Mouse (Mus musculus) cerebellum, adult 9-11 months (tissue): ENCODE data around the gene Teddm2.
A peak's percentile ranks its signal among the peaks of the same experiment; 100 is the strongest.

Experiments used
- DNase-seq: peaks from one replicate; pipeline ENCODE4 v3.0.0; 2022

The Teddm2 gene

DNA sequence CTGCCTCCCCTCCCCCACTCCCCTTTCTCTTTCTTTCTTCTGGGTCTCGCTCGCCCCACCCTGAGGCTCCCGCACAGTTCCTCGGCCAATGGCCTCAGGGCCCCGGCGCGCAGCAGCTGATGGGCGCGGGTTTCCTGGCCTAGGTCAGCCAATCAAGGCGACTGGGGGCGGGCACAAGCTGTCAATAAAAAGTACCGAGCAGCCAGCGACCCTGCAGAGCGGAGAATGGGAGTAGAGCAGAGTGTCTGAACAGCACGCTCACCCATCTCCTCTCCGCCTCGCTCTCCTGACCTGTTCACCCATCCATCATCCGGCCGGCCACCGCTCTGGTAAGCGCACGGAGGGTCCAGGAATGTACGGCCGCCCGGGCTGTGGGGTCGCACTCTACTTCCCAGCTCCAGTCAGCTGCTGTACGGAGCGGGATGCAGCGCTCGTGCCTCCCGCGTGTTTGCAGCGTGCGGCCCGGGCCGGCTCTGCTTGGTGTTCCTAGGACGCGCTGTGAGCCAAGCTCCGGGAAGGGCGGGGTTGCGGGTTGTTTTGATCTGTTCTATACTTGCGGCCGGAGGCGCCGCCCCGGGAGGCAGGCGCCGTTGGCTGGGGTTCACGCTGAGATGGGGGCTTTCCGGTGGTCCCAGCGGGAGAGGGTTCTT is at the start of gene Teddm2, which contains the start of gene Glul:
Gene Teddm2 (minus strand): TSS at position 498 of the 650 bp plus-strand sequence.
Gene Glul (plus strand): TSS at position 214 of the 650 bp plus-strand sequence.
- DNase-seq = peak; percentile 96

DNA sequence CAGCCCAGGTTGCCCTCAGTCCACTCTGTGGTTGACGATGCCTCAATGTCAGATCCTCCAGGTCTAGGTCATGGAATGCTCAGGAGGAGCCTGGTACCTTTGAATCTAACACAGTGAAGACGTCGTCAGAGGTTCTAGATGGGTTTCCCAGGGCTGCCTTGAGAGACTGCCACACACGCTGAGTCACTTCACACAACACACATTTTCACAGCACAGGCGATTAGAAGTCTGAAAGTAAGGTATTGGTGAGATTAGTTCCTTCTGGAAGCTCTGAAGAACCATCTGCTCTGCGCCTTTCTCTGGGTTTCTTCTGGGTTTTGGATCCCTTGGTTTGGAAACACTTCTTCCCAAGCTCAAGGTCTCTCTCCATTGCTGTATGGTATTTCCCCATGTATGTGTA is 47.8 kb upstream of the Teddm2 start:
- DNase-seq = no peak

DNA sequence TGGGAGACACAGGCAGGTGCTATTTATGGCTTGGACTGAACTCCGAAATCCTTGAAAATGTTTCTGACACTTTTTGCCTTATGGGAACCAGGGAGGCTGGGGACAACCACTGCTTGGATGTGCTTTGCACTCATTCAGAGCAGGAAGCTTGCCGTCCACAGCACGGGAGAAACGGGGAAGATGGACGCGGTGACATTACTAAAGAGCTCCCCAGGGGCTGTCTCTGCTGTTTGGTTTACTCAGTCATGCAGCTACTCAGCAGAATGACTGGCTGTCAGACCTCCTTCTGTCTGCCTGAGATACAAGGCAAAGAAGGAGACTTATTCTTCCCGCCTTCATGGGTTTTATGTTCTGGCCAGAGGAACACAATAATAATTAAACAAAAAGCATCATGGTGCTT is 46.9 kb upstream of the Teddm2 start:
- no peak for DNase-seq

DNA sequence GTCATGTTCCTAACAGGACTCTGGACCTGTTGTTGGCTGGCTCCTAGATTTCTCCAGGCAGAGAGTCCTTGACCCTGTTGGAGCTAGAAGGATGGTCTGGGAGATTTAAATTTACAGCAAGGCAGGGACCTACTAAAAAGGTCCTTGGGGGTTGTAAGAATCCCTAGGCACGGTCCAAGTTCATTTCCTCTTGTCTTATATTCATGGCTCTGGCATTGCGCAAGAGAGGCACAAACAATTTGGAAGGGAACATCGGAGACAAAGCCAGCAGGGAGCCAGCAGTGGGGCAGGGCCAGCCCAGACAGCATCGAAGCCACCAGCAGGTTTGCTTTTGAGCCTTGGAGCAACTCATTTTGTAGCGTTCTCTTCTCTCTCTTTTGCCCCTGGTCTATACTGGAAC is 45.2 kb upstream of the Teddm2 start:
- DNase-seq = no peak

DNA sequence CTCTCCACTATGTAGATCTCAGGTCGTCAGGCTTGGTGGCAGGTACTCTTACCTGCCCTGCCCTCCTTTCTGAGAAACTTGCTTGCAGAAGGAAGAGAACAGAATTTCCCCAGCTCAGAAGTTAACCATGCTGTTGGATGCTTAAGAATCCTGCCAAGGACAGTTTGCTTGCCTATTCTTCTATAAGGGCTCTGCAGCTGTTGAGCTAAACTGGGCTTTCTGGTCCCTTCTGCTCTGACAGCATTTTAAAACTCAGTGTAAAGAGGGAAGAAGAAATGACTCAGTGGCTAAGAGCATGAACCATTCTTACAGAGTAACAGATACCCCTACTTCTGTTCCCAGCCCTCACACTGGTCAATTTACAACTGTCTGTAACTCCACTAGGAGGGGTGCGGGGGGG is 41.0 kb upstream of the Teddm2 start:
- no peak for DNase-seq

DNA sequence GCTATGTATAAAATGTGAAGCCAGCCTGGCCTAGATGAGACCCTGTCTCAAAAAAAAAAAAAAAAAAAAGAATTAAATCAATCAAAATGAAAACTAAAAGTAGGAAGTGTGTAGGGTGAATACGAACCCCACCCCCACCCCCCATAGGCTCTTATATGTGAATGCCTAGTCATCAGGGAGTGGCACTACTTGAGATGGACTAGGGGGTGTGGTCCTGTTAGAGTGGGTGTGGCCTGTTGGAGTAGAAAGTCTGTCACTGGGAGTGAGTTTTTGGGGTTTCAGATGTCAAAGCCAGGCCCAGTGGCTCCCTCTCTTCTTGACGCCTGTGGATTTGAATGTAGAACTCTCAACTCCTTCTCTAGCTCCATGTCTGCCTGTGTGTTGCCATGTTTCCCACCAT is 37.0 kb upstream of the Teddm2 start:
- DNase-seq = no peak

DNA sequence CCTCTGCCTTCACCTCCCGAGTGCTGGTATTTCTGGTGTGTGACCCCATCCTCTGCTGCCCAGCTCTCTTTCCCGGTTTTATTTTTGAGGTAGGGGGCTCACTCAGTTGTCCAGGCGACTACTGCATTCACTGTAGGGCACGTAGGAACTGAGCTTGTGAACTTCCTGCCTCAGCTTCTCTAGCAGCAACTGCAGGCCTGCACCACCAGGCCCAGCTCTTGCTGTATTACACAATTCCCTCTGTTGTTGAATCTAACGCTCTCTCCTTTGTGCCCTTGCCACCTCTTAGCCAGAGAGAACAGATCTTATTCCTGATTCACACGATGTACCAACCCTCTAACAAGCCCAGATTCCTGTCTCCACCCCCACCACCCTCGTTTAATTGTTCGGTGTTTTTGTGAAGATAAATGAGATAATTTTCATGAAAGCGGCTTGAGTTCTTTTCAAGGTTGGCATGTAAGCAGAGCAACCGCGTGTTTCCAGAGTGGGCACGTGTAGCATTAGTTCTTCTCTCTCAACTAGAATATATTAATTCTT is 35.9 kb upstream of the Teddm2 start:
- DNase-seq = no peak

DNA sequence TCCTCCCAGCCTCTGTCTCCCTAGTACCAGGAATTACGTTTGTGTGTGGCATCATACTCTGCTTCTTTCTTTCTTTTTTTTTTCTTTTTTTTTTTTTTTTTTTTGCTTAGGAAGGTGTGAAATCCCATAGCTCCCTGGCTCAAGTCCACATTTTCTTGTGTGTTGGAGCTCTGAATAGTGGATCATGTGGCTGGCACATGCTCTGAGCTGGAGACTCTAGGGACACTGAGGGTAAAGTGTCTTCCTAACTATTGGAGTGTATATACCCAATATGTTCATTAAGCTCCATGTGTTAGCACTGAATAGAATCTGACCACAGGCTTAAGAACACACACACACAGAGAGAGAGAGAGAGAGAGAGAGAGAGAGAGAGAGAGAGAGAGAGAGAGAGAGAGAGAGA is 33.7 kb upstream of the Teddm2 start:
- DNase-seq = no peak

DNA sequence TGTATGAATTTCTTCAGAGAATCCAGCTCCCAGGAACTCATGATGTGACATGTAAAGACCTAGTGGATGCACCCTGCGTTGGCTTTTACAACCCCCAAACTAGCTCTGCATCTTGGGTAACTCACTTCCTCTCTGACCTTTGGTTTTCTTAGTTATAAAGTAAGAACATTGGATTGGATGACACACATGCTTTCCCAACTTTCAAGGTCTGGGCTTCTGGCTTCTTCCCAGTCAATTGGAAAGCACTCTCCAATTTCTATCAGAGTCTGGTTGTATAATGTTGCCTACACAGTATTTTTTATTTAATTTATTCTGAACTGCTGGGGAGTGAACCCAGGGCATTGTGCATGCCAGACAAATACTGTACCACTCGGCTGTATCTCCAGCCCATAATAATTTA is 30.4 kb upstream of the Teddm2 start:
- DNase-seq = no peak

DNA sequence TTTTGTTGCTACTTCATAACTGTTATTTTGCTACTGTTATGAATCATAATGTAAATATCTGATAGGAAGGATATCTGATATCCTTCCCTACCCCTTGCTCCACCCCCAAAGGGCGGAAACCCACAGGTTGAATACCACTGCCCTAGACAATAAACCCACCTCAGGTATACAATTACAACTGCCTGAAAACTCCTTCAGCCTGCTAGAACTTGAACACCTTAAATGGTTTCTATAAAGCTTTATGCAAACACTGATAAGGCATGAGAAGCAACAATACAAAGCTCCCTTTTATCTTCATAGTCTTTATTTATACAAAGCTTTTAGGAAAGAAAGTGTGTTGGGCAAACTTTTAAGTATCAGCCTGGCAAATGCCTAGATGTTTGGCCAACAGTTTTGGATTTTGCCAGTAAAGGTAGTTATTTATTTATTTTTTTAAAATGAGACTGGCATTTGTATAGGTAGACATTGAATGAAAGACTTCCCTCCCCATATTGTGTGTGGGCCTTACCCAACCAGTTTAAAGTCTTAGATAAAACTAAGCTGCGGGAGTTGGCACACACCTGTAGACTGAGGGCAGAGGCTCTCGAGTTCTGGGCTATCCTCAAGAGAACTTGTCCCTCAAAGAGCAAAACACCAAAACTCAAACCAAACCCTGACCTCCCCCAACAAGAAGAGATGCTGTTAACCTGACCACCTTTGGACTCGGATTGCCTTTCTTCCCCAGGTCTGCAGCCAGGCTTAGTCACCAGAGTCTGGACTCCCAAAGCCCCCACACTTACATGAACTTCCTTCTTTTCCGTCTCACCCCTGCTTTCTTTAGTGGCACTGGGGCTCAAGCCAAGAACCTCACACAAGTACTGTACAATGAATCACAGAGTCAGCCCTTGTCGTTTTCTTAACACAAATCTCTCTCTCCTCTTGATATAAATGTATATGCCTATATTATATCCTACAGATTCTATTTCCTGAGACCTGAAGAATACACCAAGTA is 24.7 kb upstream of the Teddm2 start:
- no peak for DNase-seq

DNA sequence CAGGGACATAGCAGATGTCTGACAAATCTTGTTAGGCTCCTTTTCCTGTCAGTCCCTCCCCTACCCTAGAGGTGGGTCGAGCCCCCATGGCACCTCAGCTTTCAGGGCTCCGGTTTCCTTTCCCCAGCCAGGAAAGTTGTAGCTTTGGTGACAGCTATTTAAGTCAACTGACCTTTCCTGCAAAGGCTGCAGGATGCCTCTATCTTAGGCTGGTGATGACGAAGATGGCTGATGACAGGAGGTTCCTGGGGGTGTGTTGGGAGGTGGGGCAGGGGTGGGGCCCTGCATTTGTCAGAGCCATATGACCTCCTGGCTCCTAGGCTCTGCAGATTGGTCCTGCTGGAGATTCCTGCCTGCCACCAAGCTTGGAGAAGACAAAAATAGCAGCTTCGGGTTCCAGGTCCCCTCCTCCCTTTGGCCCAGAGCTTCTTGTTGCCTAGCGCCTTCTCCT is 22.6 kb upstream of the Teddm2 start:
- DNase-seq = no peak

DNA sequence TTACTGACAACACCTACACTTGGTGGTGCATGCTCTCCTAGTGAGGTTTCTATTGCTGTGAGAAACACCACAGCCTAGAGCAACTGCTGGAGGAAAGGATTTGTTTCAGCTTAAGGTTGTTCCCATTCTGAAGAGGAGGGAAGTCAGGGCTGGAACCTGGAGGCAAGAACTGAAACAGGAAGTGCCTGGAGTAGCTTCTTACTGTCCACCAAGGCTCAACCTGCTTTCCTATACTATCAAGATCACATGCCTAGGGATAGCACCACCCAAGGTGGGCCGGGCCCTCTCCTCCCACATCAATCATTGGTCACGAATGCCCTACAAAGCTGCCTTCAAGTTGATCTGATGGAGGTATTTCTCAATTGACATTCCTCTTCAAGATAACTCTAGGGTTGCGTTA is 21.6 kb upstream of the Teddm2 start:
- no peak for DNase-seq

DNA sequence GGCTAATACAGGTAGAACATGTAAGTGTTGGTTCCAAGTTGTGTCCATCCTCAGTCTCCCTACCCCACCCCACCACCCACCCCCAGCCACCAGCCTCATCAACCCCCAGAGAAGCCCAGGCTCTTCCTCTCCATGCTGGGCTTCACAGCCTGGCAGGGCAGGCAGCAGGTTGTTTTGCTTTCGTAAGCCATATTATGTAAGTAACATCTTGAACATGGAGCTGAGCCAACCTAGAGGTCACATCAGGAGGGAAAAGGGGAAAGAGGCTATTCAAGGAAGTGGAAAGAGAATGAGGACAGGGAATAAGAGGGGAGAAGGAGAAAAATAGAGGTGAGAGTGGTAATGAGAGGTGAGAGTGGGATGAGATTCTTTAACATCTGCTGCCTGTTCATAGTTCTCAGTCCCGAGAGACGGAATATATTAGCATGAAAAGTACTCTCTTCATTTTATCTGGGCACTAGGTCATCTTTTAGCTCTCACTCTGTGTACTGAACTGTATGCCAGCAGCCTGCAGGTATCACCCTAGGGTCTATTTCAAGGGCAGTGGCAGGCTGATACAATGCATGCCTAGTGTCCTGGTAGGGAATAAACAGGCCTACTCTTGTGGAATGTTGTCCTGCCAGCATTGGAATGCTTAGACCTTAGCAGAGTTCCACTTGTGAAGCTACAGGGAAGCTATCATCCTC is 18.6 kb upstream of the Teddm2 start:
- no peak for DNase-seq

DNA sequence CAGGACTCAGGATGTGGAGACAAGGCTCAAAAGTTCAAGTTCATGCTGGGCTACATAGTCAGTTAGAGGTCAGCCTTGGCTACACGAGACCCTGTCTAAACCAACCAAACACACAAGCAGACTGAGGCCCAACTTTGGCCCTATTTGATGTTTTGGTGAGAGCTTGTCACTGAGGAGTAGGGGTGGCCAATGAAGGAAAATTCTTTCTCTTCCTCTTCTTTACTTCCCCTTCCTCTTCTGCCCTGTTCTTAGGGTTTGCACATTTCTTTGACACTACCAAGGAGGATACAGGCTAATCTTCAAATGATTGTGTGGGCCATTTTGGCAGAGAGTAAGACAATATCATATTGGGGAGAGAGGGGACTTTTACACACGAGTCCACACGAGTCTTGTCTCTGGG is 13.8 kb upstream of the Teddm2 start:
- DNase-seq = no peak

DNA sequence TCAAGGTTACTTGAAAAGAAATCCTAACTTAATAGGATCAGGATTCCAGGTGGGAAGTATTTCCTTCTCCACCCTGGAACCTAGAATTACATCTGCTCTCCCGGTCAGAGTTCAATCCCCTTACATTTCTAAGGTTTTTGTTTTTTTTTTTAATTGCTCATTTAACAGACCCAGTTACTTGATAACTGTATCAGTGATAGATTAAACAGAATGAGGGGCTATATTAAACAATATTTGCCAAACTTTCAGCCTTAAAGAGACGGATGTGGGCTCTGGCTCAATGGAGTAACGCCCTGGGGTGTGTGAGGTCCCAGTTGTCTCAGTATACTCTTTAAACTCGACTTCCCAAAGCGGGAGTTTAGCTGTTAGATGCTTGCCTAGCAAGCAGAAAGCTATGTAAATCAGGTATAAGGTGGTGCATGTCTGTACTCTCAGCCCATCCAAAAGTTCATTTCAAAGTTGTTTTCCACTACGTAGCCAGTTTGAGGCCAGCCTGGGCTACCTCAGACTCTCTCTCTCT is 11.3 kb upstream of the Teddm2 start:
- DNase-seq = no peak

DNA sequence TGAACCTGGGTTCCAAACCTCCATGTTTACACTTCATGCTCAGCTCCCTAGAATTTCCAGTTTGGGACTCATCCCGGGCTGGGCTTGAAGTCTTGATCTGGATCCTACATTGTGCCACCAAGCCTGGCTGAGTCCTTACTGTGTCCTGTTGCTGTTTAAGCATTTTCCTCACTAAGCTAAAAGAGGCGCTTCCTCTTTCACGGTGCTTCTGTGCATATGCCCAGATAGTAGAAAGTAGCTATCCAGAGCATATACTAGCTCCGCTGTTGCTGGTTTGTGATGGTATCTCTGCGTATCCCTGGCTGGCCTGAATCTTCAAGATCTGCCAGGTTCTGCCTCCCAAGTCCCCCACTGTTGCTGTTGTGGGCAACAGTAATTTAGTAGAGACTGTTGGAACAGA is 10.4 kb upstream of the Teddm2 start:
- DNase-seq = no peak

DNA sequence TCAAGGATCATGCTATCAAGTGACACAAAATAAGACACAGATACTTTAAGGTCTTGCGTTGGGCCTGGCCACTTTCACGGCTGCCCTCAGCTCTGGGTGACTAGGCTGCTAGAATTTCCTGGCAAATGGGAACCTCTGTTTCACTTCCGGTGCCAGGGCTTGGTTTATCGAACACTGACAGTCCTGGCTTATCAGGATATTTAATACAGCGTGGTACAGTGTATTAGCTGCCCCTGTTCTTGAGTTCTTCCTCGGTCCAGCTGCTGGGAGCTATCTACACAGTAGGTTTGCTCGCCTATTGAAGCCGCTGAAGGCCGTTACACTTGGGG is 9.9 kb upstream of the Teddm2 start:
- no peak for DNase-seq

DNA sequence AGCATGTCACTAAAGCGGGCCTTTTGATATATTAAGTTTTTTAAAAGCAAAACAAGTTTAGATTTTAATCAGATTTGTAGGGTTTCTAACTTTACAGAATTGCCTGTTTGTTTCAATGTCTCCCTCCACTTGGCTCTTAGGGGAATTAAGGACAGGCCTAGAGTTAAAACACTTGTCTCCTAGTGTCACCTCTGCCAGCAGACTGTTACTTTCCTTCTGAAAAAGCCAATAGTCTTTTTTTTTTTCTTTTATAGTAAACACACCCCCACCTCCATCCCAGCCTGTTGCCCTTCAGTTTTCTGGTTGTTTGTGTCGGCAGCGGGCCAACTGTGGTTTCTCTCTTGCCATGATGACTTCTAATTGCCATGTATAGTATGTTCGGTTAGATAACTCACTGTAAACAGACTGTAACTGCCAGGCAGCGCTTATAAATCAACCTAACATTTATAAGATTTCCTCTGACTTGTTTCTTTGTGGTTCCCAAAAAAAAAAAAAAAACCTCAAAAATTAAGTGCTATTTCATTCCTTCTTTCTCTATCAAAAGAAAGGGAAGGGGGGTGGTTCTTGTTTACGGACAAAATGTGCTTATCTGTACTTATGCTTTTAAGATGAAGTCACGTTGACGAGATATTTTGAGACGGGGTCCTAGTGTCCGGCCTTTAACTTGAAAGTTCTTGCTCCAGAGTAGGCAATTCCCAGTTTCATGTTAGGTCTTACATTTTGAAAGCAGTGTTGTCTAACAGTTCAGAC is 9.4 kb upstream of the Teddm2 start:
- no peak for DNase-seq

DNA sequence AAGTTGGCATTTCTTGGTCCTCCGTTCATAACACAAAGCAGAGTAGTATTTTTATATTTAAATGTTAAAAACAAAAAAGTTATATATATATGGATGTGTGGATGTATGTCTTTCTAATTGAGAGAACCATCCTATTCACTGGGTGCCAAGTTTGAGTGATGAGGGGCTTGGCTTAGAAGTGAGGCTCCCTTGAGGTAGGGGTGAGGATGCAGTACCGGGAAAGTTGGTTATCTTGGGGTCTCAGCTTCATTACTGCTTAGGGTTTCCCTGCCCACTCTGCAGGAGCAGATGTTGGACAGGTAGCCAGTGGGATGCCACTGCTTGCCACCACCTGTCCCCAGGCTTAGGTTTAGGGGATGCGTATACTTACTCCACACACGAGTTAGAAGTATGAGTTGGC is 8.7 kb upstream of the Teddm2 start:
- no peak for DNase-seq

DNA sequence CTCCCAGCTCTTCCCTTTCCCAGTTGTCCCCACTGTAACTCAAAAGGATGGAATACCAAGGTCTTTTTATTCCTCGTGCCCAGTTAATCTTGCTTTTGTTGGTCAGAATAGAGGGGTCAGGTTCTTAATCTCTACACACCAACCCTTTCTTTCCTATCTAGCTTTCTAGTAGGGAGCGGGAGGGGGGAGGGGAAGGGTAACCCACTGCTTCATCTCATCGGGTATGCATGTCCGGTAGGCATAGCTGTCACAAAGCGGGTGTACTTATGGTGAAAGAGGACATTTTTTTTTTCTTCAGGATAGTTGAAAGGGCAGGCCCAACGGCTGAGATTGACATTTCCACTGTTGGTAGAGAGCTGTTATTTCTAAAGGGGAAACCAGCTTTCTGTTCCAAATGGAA is 8.2 kb upstream of the Teddm2 start:
- DNase-seq = no peak

DNA sequence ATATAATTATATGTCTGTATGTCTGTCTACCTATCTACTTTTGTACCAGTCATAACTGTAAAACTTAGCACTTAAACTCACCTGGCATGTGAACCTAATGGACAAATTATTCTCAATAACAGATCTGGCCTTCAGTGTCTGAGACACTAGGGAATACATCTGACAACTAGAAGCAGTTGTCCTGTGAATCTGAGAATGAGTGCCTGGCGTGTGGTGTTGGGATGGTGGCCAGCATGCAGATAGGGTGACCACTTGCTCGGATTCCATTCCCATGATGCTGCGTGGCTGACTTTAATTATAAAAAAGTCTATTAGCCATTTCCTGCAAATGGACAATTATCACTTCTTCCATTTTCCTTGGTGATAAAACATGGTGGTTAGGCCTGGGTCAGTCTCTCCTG is 5.9 kb upstream of the Teddm2 start:
- DNase-seq = no peak

DNA sequence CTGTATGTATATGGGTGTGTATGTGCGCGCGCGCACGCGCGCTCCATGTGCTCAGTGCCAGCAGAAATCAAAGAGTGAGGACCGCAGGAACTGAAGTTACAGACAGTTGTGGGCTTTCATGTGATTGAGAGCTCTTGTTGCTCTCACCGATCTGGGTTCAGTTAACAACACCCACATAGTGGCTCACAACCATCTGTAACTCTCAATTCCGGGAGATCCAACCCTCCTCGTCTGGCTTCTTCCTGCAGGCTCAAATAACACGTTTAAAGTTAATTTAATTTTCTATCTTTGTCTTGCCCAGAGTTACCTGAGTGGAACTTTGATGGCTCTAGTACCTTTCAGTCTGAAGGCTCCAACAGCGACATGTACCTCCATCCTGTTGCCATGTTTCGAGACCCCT is 4.2 kb upstream of the Teddm2 start:
- no peak for DNase-seq

DNA sequence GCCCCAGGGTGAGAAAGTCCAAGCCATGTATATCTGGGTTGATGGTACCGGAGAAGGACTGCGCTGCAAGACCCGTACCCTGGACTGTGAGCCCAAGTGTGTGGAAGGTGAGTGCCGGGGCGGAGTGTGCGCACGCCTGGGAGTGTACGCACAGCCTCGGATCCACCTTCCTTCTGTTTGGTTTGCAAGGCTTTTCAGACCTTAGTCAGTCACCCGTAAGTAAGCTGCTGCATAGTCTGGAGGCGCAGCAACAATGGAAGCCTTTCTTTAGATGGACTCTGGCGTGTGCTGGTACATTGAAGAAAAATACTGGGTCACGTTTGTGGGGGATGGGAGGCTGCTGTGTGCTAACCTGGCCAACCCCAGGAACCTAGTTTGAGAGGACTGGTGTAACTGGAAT is 3.0 kb upstream of the Teddm2 start:
- DNase-seq = no peak
